Mouse (Mus musculus): ENCODE data around the gene Dhcr24. TPM values are rescaled to one million over a fixed set of nuclear protein-coding genes. Genes with fewer than 3 reads are reported as not detected.

Dhcr24 gene
- polyA plus RNA-seq, 1 experiment from 2014 or later, result 9.8 TPM

GRCm38 (mm10) chr4:106590871-106591270, 30.0 kb downstream of the Dhcr24 start:
- no peaks in the 10 kb centered on the region for H3K27me3 ChIP-seq
- no peak overlapping the region for H3K9ac ChIP-seq
- H3K9me3 ChIP-seq, result no peaks in the 10 kb centered on the region
- no peak overlapping the region for H3K27ac ChIP-seq
- H3K4me3 ChIP-seq (replicated peaks), result no peak overlapping the region
- peaks cover 56% of the 10 kb centered on the region for H3K36me3 ChIP-seq (replicated peaks)
- H3K4me1 ChIP-seq, result no peaks in the 10 kb centered on the region
- no peak for ATAC-seq (ENCODE audit: low FRiP score)
- no peak overlapping the region for H3K4me2 ChIP-seq
- WGBS, result 88% methylated on average over 9 of the region's 9 CpGs

DNA sequence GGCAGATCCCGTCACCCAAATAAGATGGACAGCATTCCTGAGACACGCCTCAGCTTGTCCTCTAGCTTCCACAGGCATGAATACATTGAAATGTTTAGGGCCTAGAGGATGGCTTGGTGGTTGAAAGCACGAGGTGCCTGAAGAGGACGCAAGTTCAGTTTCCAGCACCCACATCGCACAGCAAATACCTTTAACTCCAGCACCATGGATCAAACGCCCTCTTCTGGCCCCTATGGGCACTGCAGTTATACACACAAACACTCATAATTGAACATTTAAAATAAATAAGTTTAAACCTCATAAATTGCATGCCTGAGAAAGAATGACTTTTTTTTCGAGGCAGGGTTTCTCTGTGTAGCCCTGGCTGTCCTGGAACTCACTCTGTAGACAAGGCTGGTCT, 32.8 kb downstream of the Dhcr24 start:
- no peak for ATAC-seq (ENCODE audit: low FRiP score)
- Histone ChIP-seq H3K4me3 (replicated peaks) (no peak overlapping the region), H3K27ac (no peak overlapping the region), H3K27me3 (no peaks in the 10 kb centered on the region), H3K36me3 (replicated peaks) (peaks cover 28% of the 10 kb centered on the region), H3K4me1 (no peaks in the 10 kb centered on the region), H3K4me2 (no peak overlapping the region), H3K9ac (no peak overlapping the region), H3K9me3 (no peaks in the 10 kb centered on the region)
- 61% methylated on average over 7 of the region's 7 CpGs for WGBS

- ATAC-seq (ENCODE audit: low FRiP score), result no peak
- H3K27ac ChIP-seq, result no peak overlapping the region
- no peaks in the 10 kb centered on the region for H3K9me3 ChIP-seq
- no peak overlapping the region for H3K4me2 ChIP-seq
- no peaks in the 10 kb centered on the region for H3K4me1 ChIP-seq
- peaks cover 3% of the 10 kb centered on the region for H3K36me3 ChIP-seq (replicated peaks)
- no peaks in the 10 kb centered on the region for H3K27me3 ChIP-seq
- H3K4me3 ChIP-seq (replicated peaks), result no peak overlapping the region
- H3K9ac ChIP-seq, result no peak overlapping the region
- 62% methylated on average over 3 of the region's 3 CpGs for WGBS
These were observed 35.4 kb downstream of the Dhcr24 start for GRCm38 (mm10) chr4:106596200-106596599.

- Histone ChIP-seq H3K4me3 (replicated peaks) (no peak overlapping the region), H3K27me3 (no peaks in the 10 kb centered on the region), H3K27ac (no peak overlapping the region), H3K4me2 (no peak overlapping the region), H3K9ac (no peak overlapping the region), H3K4me1 (no peaks in the 10 kb centered on the region), H3K36me3 (replicated peaks) (no peaks in the 10 kb centered on the region), H3K9me3 (no peaks in the 10 kb centered on the region)
- ATAC-seq (ENCODE audit: low FRiP score), result no peak
- 83% methylated on average over 9 of the region's 9 CpGs for WGBS
These were observed 36.2 kb downstream of the Dhcr24 start for GRCm38 (mm10) chr4:106597055-106597454.

GRCm38 (mm10) chr4:106597741-106598140, 36.9 kb downstream of the Dhcr24 start:
- 88% methylated on average over 4 of the region's 4 CpGs for WGBS
- Histone ChIP-seq H3K27ac (no peak overlapping the region), H3K9ac (no peak overlapping the region), H3K36me3 (replicated peaks) (no peaks in the 10 kb centered on the region), H3K4me2 (no peak overlapping the region), H3K27me3 (no peaks in the 10 kb centered on the region), H3K4me1 (no peaks in the 10 kb centered on the region), H3K9me3 (no peaks in the 10 kb centered on the region), H3K4me3 (replicated peaks) (no peak overlapping the region)
- ATAC-seq (ENCODE audit: low FRiP score), result no peak

GRCm38 (mm10) chr4:106599415-106599814, 38.6 kb downstream of the Dhcr24 start:
- no peaks in the 10 kb centered on the region for H3K36me3 ChIP-seq (replicated peaks)
- no peaks in the 10 kb centered on the region for H3K9me3 ChIP-seq
- H3K27ac ChIP-seq, result no peak overlapping the region
- H3K4me1 ChIP-seq, result no peaks in the 10 kb centered on the region
- no peak overlapping the region for H3K4me2 ChIP-seq
- no peak overlapping the region for H3K9ac ChIP-seq
- no peak for ATAC-seq (ENCODE audit: low FRiP score)
- H3K27me3 ChIP-seq, result no peaks in the 10 kb centered on the region
- WGBS, result 56% methylated on average over 1 of the region's 1 CpGs
- no peak overlapping the region for H3K4me3 ChIP-seq (replicated peaks)

GRCm38 (mm10) chr4:106600770-106601169, 39.9 kb downstream of the Dhcr24 start:
- Histone ChIP-seq H3K4me2 (no peak overlapping the region), H3K27me3 (no peaks in the 10 kb centered on the region), H3K9ac (no peak overlapping the region), H3K9me3 (no peaks in the 10 kb centered on the region), H3K36me3 (replicated peaks) (no peaks in the 10 kb centered on the region), H3K4me3 (replicated peaks) (no peak overlapping the region), H3K27ac (no peak overlapping the region), H3K4me1 (no peaks in the 10 kb centered on the region)
- WGBS, result 92% methylated on average over 4 of the region's 4 CpGs
- ATAC-seq (ENCODE audit: low FRiP score), result no peak

- Histone ChIP-seq H3K9ac (0 out of 2 replicates have a peak overlapping the region, but pooled peaks have one; percentile 26), H3K4me1 (peaks cover 7% of the 10 kb centered on the region), H3K4me2 (peak overlapping the region; percentile 33), H3K27ac (no peak overlapping the region), H3K36me3 (replicated peaks) (no peaks in the 10 kb centered on the region), H3K9me3 (no peaks in the 10 kb centered on the region), H3K27me3 (no peaks in the 10 kb centered on the region), H3K4me3 (replicated peaks) (peak overlapping the region; percentile 18)
- WGBS, result 44% methylated on average over 18 of the region's 18 CpGs
- ATAC-seq (ENCODE audit: low FRiP score), result peak; percentile 88
These were observed 46.1 kb downstream of the Dhcr24 start for GRCm38 (mm10) chr4:106606639-106607554.

GRCm38 (mm10) chr4:106607905-106608304, 47.1 kb downstream of the Dhcr24 start:
- 85% methylated on average over 1 of the region's 1 CpGs for WGBS
- Histone ChIP-seq H3K4me3 (replicated peaks) (no peak overlapping the region), H3K9me3 (no peaks in the 10 kb centered on the region), H3K36me3 (replicated peaks) (no peaks in the 10 kb centered on the region), H3K27me3 (no peaks in the 10 kb centered on the region), H3K4me1 (peaks cover 7% of the 10 kb centered on the region), H3K9ac (no peak overlapping the region), H3K27ac (no peak overlapping the region), H3K4me2 (no peak overlapping the region)
- ATAC-seq (ENCODE audit: low FRiP score), result no peak

- 82% methylated on average over 8 of the region's 8 CpGs for WGBS
- H3K27me3 ChIP-seq, result peaks cover 18% of the 10 kb centered on the region
- H3K9me3 ChIP-seq, result no peaks in the 10 kb centered on the region
- no peak for ATAC-seq (ENCODE audit: low FRiP score)
- no peak overlapping the region for H3K27ac ChIP-seq
- no peak overlapping the region for H3K4me3 ChIP-seq (replicated peaks)
- H3K36me3 ChIP-seq (replicated peaks), result no peaks in the 10 kb centered on the region
- no peak overlapping the region for H3K4me2 ChIP-seq
- H3K9ac ChIP-seq, result no peak overlapping the region
- H3K4me1 ChIP-seq, result peaks cover 8% of the 10 kb centered on the region
These were observed 52.3 kb downstream of the Dhcr24 start for GRCm38 (mm10) chr4:106613105-106613504.

GRCm38 (mm10) chr4:106613560-106613959, 52.7 kb downstream of the Dhcr24 start:
- 87% methylated on average over 3 of the region's 3 CpGs for WGBS
- H3K4me2 ChIP-seq, result no peak overlapping the region

GRCm38 (mm10) chr4:106614180-106614797, 53.5 kb downstream of the Dhcr24 start:
- no peaks in the 10 kb centered on the region for H3K36me3 ChIP-seq (replicated peaks)
- ATAC-seq (ENCODE audit: low FRiP score), result peak; percentile 70
- 45% methylated on average over 7 of the region's 7 CpGs for WGBS
- peaks cover 18% of the 10 kb centered on the region for H3K27me3 ChIP-seq
- H3K4me3 ChIP-seq (replicated peaks), result no peak overlapping the region
- H3K4me1 ChIP-seq, result peaks cover 8% of the 10 kb centered on the region
- H3K9me3 ChIP-seq, result no peaks in the 10 kb centered on the region
- H3K27ac ChIP-seq, result no peak overlapping the region
- no peak overlapping the region for H3K4me2 ChIP-seq
- no peak overlapping the region for H3K9ac ChIP-seq

More at GRCm38 (mm10) chr4:106613560-106613959, 52.7 kb downstream of the Dhcr24 start:
- 0 out of 2 replicates have a peak, but pooled peaks have one; percentile 4 for ATAC-seq (ENCODE audit: low FRiP score)
- Histone ChIP-seq H3K27me3 (peaks cover 18% of the 10 kb centered on the region), H3K4me3 (replicated peaks) (no peak overlapping the region), H3K9me3 (no peaks in the 10 kb centered on the region), H3K4me1 (peaks cover 8% of the 10 kb centered on the region), H3K36me3 (replicated peaks) (no peaks in the 10 kb centered on the region), H3K27ac (no peak overlapping the region), H3K9ac (no peak overlapping the region)
